Mouse (Mus musculus) G1E (cell line): ENCODE measurements around the gene Xpo6.

ENCODE experiments used
- CTCF ChIP-seq: IDR thresholded peaks from 2 replicates; pipeline ENCODE4 v1.5.1; 2012; ENCODE audit warnings: low read depth, low read length, inconsistent platforms, mixed read lengths
- GATA1 ChIP-seq: IDR thresholded peaks from 2 replicates; pipeline ENCODE4 v1.6.1; 2012; ENCODE audit warnings: borderline replicate concordance, low read length, inconsistent platforms, mixed read lengths
- POLR2AphosphoS5 ChIP-seq: IDR thresholded peaks from 2 replicates; pipeline ENCODE4 v1.6.1; 2012; ENCODE audit warnings: low read depth, low read length, inconsistent platforms; ENCODE audit not compliant: insufficient replicate concordance
- TAL1 ChIP-seq: conservative IDR thresholded peaks from 2 replicates; pipeline ENCODE4 v1.6.1; 2012; ENCODE audit warnings: low read depth, low read length, inconsistent platforms, mixed read lengths

DNA sequence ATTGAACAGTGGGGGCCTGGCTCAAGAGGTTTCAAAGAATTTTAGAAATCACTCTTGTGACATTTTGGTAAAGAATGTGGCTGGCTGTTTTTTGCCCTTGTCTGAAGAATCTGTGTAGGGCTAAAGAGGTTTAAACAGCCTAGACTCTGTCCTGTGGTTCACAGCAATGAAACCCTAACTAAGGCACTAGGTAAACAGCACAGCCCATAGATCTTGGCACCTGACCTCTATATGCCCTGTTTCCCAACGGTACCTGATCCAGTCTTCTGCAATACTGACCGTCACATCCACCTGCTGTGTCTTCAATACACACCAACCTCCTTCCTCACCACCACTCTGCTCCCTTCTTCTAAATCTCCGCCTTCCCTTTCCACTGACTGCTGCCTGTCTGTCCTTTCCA is 42.1 kb downstream of the Xpo6 start:
- TF ChIP-seq CTCF = no peak
- TF ChIP-seq TAL1 = no peak
- no peak for TF ChIP-seq GATA1
- no peak for TF ChIP-seq POLR2AphosphoS5
